ENCODE assay signal across 10 mouse cellular contexts in the genomic region with DNA sequence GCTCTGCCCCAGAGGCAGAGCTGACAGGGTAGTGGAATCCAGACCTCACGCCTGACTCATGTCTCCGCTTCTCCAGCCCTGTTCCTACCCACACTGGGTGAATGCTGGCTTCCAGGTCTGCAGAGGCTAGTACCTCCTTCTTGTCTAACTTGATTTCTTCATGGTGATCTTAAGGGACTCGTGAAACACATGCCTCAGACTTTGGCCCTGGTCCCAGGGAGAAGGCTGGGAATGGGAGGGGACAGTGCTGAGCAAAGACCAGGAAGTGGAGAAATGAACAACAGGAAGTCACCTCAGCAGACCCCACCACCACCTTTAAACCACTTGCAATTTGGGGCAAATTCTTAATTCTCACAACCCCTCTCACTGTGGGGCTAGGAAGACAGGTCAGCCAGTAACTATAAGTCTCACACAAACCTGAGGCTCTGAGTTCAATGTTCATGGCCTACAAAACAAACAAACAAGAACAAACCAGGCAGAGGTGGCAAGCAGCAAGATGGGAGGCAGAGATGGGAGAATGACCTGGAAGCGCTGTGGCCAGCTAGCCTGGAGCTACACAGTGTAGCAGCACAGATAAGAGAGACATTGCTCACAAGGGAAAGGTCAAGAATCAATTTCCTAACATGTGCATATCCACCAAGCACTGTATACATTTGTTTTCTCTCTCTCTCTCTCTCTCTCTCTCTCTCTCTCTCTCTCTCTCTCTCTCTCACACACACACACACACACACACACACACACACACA.
DNase-seq lines count a peak whose midpoint lies in the region; ATAC-seq lines count a peak whose summit lies in the region.
"Had no signal": no experiment of that assay in that cellular context is flagged by ENCODE, and none has a peak within 500 bp of the region (broad histone marks: within the 10 kb centered on the region; RNA-seq: fewer than 3 reads in every experiment).

No protein-coding gene starts in this region.

- H3K27ac ChIP-seq in intestine, embryonic 16.5 days (ENCODE audit: low read length) = no peak overlapping the region
- H3K27ac ChIP-seq: midbrain, embryonic 12.5 days had no signal

- peaks cover 6% of the 10 kb centered on the region for H3K4me1 ChIP-seq in intestine, embryonic 16.5 days (ENCODE audit: control insufficient read depth, insufficient read depth, low read length)
- H3K4me1 ChIP-seq: midbrain, embryonic 12.5 days had no signal

- H3K36me3 ChIP-seq in intestine, embryonic 16.5 days (ENCODE audit: control insufficient read depth, insufficient read depth, low read length) = no peaks in the 10 kb centered on the region

- intact Hi-C loops in left cerebral cortex, postnatal 14 days (cut with DNase I) = no loop called here

- peak; percentile 32 to 81 for DNase-seq in adrenal gland, adult (ENCODE audit: inconsistent age in 2 of 2, low spot score in 1 of 2)
- no peak for DNase-seq in adrenal gland, postnatal 4 days (ENCODE audit: low spot score in 2 of 2)
- peak; percentile 74 for DNase-seq in gastrocnemius, postnatal 25 days
- DNase-seq in lung, postnatal 10 days = peak; percentile 83
- no peak for DNase-seq in neural tube, embryonic 10.5 days (ENCODE audit: extremely low spot score, low spot score)
- DNase-seq in spleen, postnatal 4 days (ENCODE audit: low spot score in 2 of 2) = no peak
- DNase-seq in left cerebral cortex, postnatal 14 days (ENCODE audit: low spot score in 2 of 2) = no peak
- DNase-seq: spleen, adult 18-20 months had no signal

- H3K27me3 ChIP-seq in intestine, embryonic 16.5 days (replicated peaks; ENCODE audit: control insufficient read depth, insufficient read depth, low read length) = no peaks in the 10 kb centered on the region
- H3K27me3 ChIP-seq: midbrain, embryonic 12.5 days had no signal

- no peak overlapping the region for H3K9ac ChIP-seq in intestine, embryonic 16.5 days (ENCODE audit: low read depth, low read length)
- H3K9ac ChIP-seq: midbrain, embryonic 12.5 days had no signal

- 0 out of 2 replicates have a peak, but pooled peaks cover 3% of the 10 kb centered on the region for H3K9me3 ChIP-seq in intestine, embryonic 16.5 days (ENCODE audit: control insufficient read depth, low read length)
- H3K9me3 ChIP-seq: midbrain, embryonic 12.5 days had no signal

- no peak overlapping the region for H3K4me3 ChIP-seq in intestine, embryonic 16.5 days (ENCODE audit: low read length)
- H3K4me3 ChIP-seq: midbrain, embryonic 12.5 days had no signal

- peak; percentile 86 for ATAC-seq in intestine, embryonic 16.5 days

- 67% methylated on average over 4 of the region's 4 CpGs for WGBS in intestine, embryonic 16.5 days

- H3K4me2 ChIP-seq in intestine, embryonic 16.5 days (ENCODE audit: low read depth, low read length) = no peak overlapping the region
- H3K4me2 ChIP-seq: midbrain, embryonic 12.5 days had no signal

Comparison
In these comparisons a context has a peak if more than half of its experiments do, and no peak if none do; other contexts are left out.
1. DNase-seq: peak in adrenal gland, adult (2 of 2), gastrocnemius, postnatal 25 days (single experiment) and lung, postnatal 10 days (single experiment); none in adrenal gland, postnatal 4 days (0 of 2), neural tube, embryonic 10.5 days (single experiment), spleen, postnatal 4 days (0 of 2) and left cerebral cortex, postnatal 14 days (0 of 2).